Mouse (Mus musculus) hindbrain, embryonic 11.5 days (tissue): ENCODE results near the gene Coq4. TPM values are rescaled to one million over a fixed set of nuclear protein-coding genes. Genes with fewer than 3 reads are reported as not detected.

ENCODE experiments used
- ATAC-seq: fragments of 200-750 bp; cut with Nextera tagmentation; 2 replicates; pipeline ENCODE4 v1.8.0; 2017; ENCODE audit warnings: mild to moderate bottlenecking, moderate TSS enrichment, moderate library complexity; ENCODE audit not compliant: low FRiP score
- DNase-seq: peaks from one replicate; pipeline ENCODE4 v3.0.0-alpha.2; 2015; ENCODE audit warnings: low spot score
- H3K27ac ChIP-seq: fragments of 300-500 bp; sonication (generic); 2 replicates; pipeline ENCODE4 v1.5.1; 2014; ENCODE audit warnings: mild to moderate bottlenecking, low read depth, low read length
- H3K27me3 ChIP-seq: fragments of 300-500 bp; sonication (generic); 2 replicates; pipeline ENCODE4 v1.6.1; 2014; ENCODE audit warnings: mild to moderate bottlenecking, low read length, moderate library complexity, mixed read lengths; ENCODE audit not compliant: control insufficient read depth, insufficient read depth
- H3K36me3 ChIP-seq: fragments of 300-500 bp; sonication (generic); 2 replicates; pipeline ENCODE4 v1.6.1; 2014; ENCODE audit warnings: mild to moderate bottlenecking, low read length, moderate library complexity, mixed read lengths; ENCODE audit not compliant: control insufficient read depth, insufficient read depth
- H3K4me1 ChIP-seq: fragments of 300-500 bp; sonication (generic); replicated peaks from 2 replicates; pipeline ENCODE4 v1.6.1; 2014; ENCODE audit warnings: low read length, mixed read lengths; ENCODE audit not compliant: control insufficient read depth, insufficient read depth
- H3K4me2 ChIP-seq: fragments of 300-500 bp; sonication (generic); replicated peaks from 2 replicates; pipeline ENCODE4 v1.6.1; 2014; ENCODE audit warnings: mild to moderate bottlenecking, low read depth, low read length
- H3K4me3 ChIP-seq: fragments of 300-500 bp; sonication (generic); 2 replicates; pipeline ENCODE4 v1.5.1; 2014; ENCODE audit warnings: low read depth, low read length
- H3K9ac ChIP-seq: fragments of 300-500 bp; sonication (generic); 2 replicates; pipeline ENCODE4 v1.6.1; 2014; ENCODE audit warnings: low read depth, low read length
- H3K9me3 ChIP-seq: fragments of 300-500 bp; sonication (generic); 2 replicates; pipeline ENCODE4 v1.6.1; 2016; ENCODE audit warnings: low read length; ENCODE audit not compliant: control insufficient read depth
- WGBS: fragments of 180-500 bp; shearing (Covaris S2); extraction: QIAGEN DNeasy Blood & Tissue Kit; methylation state at CpG from one replicate; pipeline ENCODE4 v1.1.7; 2014; 5-methylcytosine and 5-hydroxymethylcytosine counted together
- polyA plus RNA-seq: library from polyadenylated mRNA; unstranded; fragments of >200 nt; fragmentation: Nextera tagmentation; extraction: Ambion mirVana; gene quantifications from 2 replicates; pipeline ENCODE4 v1.2.1, GENCODE M21; 2014

The Coq4 gene
- polyA plus RNA-seq, 1 experiment from 2014 or later = 39.7 TPM

GRCm38 (mm10) chr2:29752397-29752796 is 34.9 kb upstream of the Coq4 start:
- Histone ChIP-seq H3K4me3 (no peak overlapping the region), H3K4me1 (peaks cover 7% of the 10 kb centered on the region; the same call in 1 of the 2 replicates), H3K9me3 (no peaks in the 10 kb centered on the region), H3K9ac (no peak overlapping the region), H3K27ac (no peak overlapping the region), H3K36me3 (no peaks in the 10 kb centered on the region), H3K27me3 (peaks cover 28% of the 10 kb centered on the region), H3K4me2 (no peak overlapping the region)
- WGBS = 87% methylated on average over 5 of the region's 5 CpGs
- DNase-seq = no peak
- no peak for ATAC-seq

GRCm38 (mm10) chr2:29755693-29756092 is 31.6 kb upstream of the Coq4 start:
- 0 out of 2 replicates have a peak, but pooled peaks cover 3% of the 10 kb centered on the region for H3K4me1 ChIP-seq
- H3K9ac ChIP-seq = no peak overlapping the region
- H3K4me3 ChIP-seq = no peak overlapping the region
- H3K27ac ChIP-seq = no peak overlapping the region
- peaks cover 21% of the 10 kb centered on the region for H3K27me3 ChIP-seq
- DNase-seq (no peak), ATAC-seq (no peak)
- no peaks in the 10 kb centered on the region for H3K36me3 ChIP-seq
- no peak overlapping the region for H3K4me2 ChIP-seq
- H3K9me3 ChIP-seq = no peaks in the 10 kb centered on the region

GRCm38 (mm10) chr2:29764831-29765230 is 22.5 kb upstream of the Coq4 start:
- no peaks in the 10 kb centered on the region for H3K9me3 ChIP-seq
- DNase-seq (peak; percentile 85), ATAC-seq (peak; percentile 27; the same call in 1 of the 2 replicates)
- no peaks in the 10 kb centered on the region for H3K27me3 ChIP-seq
- H3K27ac ChIP-seq = no peak overlapping the region
- no peaks in the 10 kb centered on the region for H3K36me3 ChIP-seq
- WGBS = 0% methylated on average over 1 of the region's 1 CpGs
- H3K4me2 ChIP-seq = no peak overlapping the region
- H3K9ac ChIP-seq = no peak overlapping the region
- no peaks in the 10 kb centered on the region for H3K4me1 ChIP-seq
- H3K4me3 ChIP-seq = no peak overlapping the region

- H3K4me3 ChIP-seq = no peak overlapping the region
- H3K27ac ChIP-seq = no peak overlapping the region
- DNase-seq (no peak), ATAC-seq (no peak)
- no peaks in the 10 kb centered on the region for H3K27me3 ChIP-seq
- H3K9ac ChIP-seq = no peak overlapping the region
- H3K4me2 ChIP-seq = no peak overlapping the region
- no peaks in the 10 kb centered on the region for H3K9me3 ChIP-seq
- H3K36me3 ChIP-seq = no peaks in the 10 kb centered on the region
- WGBS = 71% methylated on average over 11 of the region's 11 CpGs
- no peaks in the 10 kb centered on the region for H3K4me1 ChIP-seq
Measured at GRCm38 (mm10) chr2:29767976-29768709, 19.1 kb upstream of the Coq4 start.

- Histone ChIP-seq H3K9me3 (no peaks in the 10 kb centered on the region), H3K27ac (no peak overlapping the region), H3K4me2 (no peak overlapping the region), H3K9ac (no peak overlapping the region), H3K36me3 (no peaks in the 10 kb centered on the region), H3K27me3 (no peaks in the 10 kb centered on the region), H3K4me1 (no peaks in the 10 kb centered on the region), H3K4me3 (no peak overlapping the region)
- DNase-seq (no peak), ATAC-seq (no peak)
- whole genome bisulfite sequencing = 71% methylated on average over 9 of the region's 9 CpGs
Measured at GRCm38 (mm10) chr2:29768901-29769300, 18.4 kb upstream of the Coq4 start.

- Histone ChIP-seq H3K4me1 (no peaks in the 10 kb centered on the region), H3K27ac (no peak overlapping the region), H3K36me3 (no peaks in the 10 kb centered on the region), H3K9me3 (no peaks in the 10 kb centered on the region), H3K27me3 (no peaks in the 10 kb centered on the region), H3K4me3 (no peak overlapping the region), H3K9ac (no peak overlapping the region), H3K4me2 (no peak overlapping the region)
- no peak for DNase-seq
- ATAC-seq = no peak
Measured at GRCm38 (mm10) chr2:29770162-29770561, 17.1 kb upstream of the Coq4 start.

- no peak for DNase-seq
- 90% methylated on average over 8 of the region's 8 CpGs for WGBS
Measured at GRCm38 (mm10) chr2:29771611-29772461, 15.5 kb upstream of the Coq4 start.

GRCm38 (mm10) chr2:29773323-29773722 is 14.0 kb upstream of the Coq4 start:
- DNase-seq (no peak), ATAC-seq (no peak)
- Histone ChIP-seq H3K4me2 (no peak overlapping the region), H3K9ac (no peak overlapping the region), H3K27ac (no peak overlapping the region), H3K36me3 (peaks cover 6% of the 10 kb centered on the region), H3K27me3 (no peaks in the 10 kb centered on the region), H3K4me1 (no peaks in the 10 kb centered on the region), H3K4me3 (no peak overlapping the region), H3K9me3 (no peaks in the 10 kb centered on the region)
- 91% methylated on average over 4 of the region's 4 CpGs for WGBS

More at GRCm38 (mm10) chr2:29771611-29772461, 15.5 kb upstream of the Coq4 start:
- H3K9me3 ChIP-seq = no peaks in the 10 kb centered on the region
- no peak overlapping the region for H3K9ac ChIP-seq
- no peak overlapping the region for H3K27ac ChIP-seq
- no peaks in the 10 kb centered on the region for H3K27me3 ChIP-seq
- H3K4me3 ChIP-seq = no peak overlapping the region
- no peaks in the 10 kb centered on the region for H3K4me1 ChIP-seq
- H3K4me2 ChIP-seq = no peak overlapping the region
- no peaks in the 10 kb centered on the region for H3K36me3 ChIP-seq
- ATAC-seq = no peak
